Mouse (Mus musculus): ENCODE data around the gene A2m. TPM values are rescaled to one million over a fixed set of nuclear protein-coding genes. Genes with fewer than 3 reads are reported as not detected.

Gene A2m
- 1.8 and 1.9 TPM in 2 replicates for polyA plus RNA-seq (2014; fragmentation: Nextera tagmentation; extraction: Ambion mirVana)

DNA sequence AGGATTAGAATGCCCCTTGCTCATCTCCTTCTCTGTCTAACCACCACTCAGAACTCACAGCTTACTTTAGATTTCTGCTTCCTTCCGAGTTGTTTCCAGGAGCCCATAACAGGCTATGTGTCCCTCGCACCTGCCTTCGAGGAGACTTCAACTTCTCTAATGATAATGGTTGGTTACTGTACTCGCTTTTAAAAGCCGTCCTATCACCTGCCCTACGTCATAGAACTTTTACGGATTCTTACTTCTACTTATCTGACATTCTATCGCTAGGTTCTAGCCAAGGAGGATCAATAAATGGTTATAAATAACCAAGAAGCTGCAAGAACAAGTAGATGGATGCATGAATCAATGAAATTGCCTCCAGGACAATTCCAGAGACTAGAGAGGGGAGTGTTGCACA is at the start of gene A2m:
Gene A2m, plus strand, starts transcription at position 301 of the 400 bp plus-strand sequence.
- Histone ChIP-seq H3K4me3 (ENCODE audit: low read depth, low read length) (no peak within 1 kb of the TSS), H3K4me1 (ENCODE audit: control insufficient read depth, insufficient read depth, low read length) (no peaks in the 10 kb centered on the region), H3K27ac (ENCODE audit: low read depth, low read length) (no peak within 1 kb of the TSS), H3K36me3 (ENCODE audit: control insufficient read depth, insufficient read depth, low read length) (no peaks in the 10 kb centered on the region), H3K27me3 (ENCODE audit: control insufficient read depth, insufficient read depth, low read length) (no peaks in the 10 kb centered on the region), H3K4me2 (ENCODE audit: low read depth) (peak within 1 kb of the TSS; percentile 1), H3K9ac (ENCODE audit: low read length) (no peak within 1 kb of the TSS), H3K9me3 (ENCODE audit: control insufficient read depth, low read length) (no peaks in the 10 kb centered on the region)
- 90% methylated on average over 8 of the region's 8 CpGs for WGBS
- ATAC-seq (ENCODE audit: insufficient read depth, low FRiP score, low TSS enrichment), result no peak
- no peak for DNase-seq (ENCODE audit: low spot score)

DNA sequence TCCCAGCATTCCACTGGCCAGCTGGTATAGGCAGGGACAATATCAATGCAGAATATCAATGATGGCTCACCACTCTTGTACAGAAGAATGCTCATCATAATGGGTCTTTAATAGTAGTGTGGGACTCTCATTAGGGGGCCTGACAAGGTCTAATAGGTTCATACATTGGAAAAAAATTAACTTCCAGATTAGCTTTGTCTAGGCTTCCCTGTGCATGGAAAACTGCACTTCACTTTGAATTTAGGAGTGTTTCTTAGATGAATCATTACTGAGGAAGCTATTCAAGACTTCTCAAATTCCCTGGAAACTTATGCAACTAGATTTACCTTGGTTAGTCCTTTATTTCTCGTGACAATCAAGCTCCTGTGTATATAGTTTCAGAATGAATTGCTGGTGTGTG is 45.0 kb upstream of the A2m start:
- Histone ChIP-seq H3K27me3 (ENCODE audit: control insufficient read depth, insufficient read depth, low read length) (no peaks in the 10 kb centered on the region), H3K4me1 (ENCODE audit: control insufficient read depth, insufficient read depth, low read length) (no peaks in the 10 kb centered on the region), H3K36me3 (ENCODE audit: control insufficient read depth, insufficient read depth, low read length) (no peaks in the 10 kb centered on the region), H3K27ac (ENCODE audit: low read depth, low read length) (no peak overlapping the region), H3K9ac (ENCODE audit: low read length) (no peak overlapping the region), H3K4me2 (ENCODE audit: low read depth) (no peak overlapping the region), H3K4me3 (ENCODE audit: low read depth, low read length) (no peak overlapping the region), H3K9me3 (ENCODE audit: control insufficient read depth, low read length) (no peaks in the 10 kb centered on the region)
- DNase-seq (ENCODE audit: low spot score) (no peak), ATAC-seq (ENCODE audit: insufficient read depth, low FRiP score, low TSS enrichment) (no peak)
- WGBS, result 45% methylated on average over 1 of the region's 1 CpGs

DNA sequence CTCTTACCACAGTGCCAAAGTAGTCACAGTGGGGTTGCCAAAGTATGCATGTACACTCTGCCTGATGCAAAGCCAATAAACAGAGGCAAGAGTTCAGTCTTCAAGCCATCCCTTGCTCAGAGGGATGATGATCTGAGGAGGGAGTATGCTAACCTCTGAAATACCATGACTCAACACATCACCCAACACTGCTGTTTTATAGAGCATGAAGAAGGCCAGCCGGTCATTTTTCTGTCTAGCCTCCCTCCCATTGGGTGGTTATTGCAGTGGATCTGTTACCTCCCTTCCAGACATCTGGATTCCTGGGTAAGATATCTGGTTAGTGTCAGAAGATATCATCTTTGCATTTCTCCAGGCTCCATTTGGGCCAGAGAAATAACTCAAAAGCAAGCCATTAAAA is 34.2 kb upstream of the A2m start:
- DNase-seq (ENCODE audit: low spot score) (no peak), ATAC-seq (ENCODE audit: insufficient read depth, low FRiP score, low TSS enrichment) (no peak)
- WGBS, result 91% methylated on average over 1 of the region's 1 CpGs
- Histone ChIP-seq H3K4me3 (ENCODE audit: low read depth, low read length) (no peak overlapping the region), H3K36me3 (ENCODE audit: control insufficient read depth, insufficient read depth, low read length) (no peaks in the 10 kb centered on the region), H3K4me1 (ENCODE audit: control insufficient read depth, insufficient read depth, low read length) (no peaks in the 10 kb centered on the region), H3K27ac (ENCODE audit: low read depth, low read length) (no peak overlapping the region), H3K9ac (ENCODE audit: low read length) (no peak overlapping the region), H3K9me3 (ENCODE audit: control insufficient read depth, low read length) (no peaks in the 10 kb centered on the region), H3K4me2 (ENCODE audit: low read depth) (no peak overlapping the region), H3K27me3 (ENCODE audit: control insufficient read depth, insufficient read depth, low read length) (no peaks in the 10 kb centered on the region)

GRCm38 (mm10) chr6:121607861-121608260 is 27.3 kb upstream of the A2m start:
- Histone ChIP-seq H3K27me3 (ENCODE audit: control insufficient read depth, insufficient read depth, low read length) (no peaks in the 10 kb centered on the region), H3K9me3 (ENCODE audit: control insufficient read depth, low read length) (no peaks in the 10 kb centered on the region), H3K4me2 (ENCODE audit: low read depth) (no peak overlapping the region), H3K27ac (ENCODE audit: low read depth, low read length) (no peak overlapping the region), H3K9ac (ENCODE audit: low read length) (no peak overlapping the region), H3K4me1 (ENCODE audit: control insufficient read depth, insufficient read depth, low read length) (no peaks in the 10 kb centered on the region), H3K4me3 (ENCODE audit: low read depth, low read length) (no peak overlapping the region), H3K36me3 (ENCODE audit: control insufficient read depth, insufficient read depth, low read length) (no peaks in the 10 kb centered on the region)
- ATAC-seq (ENCODE audit: insufficient read depth, low FRiP score, low TSS enrichment) (no peak), DNase-seq (ENCODE audit: low spot score) (no peak)

GRCm38 (mm10) chr6:121611796-121612195 is 23.4 kb upstream of the A2m start:
- 55% methylated on average over 3 of the region's 3 CpGs for WGBS
- Histone ChIP-seq H3K4me2 (ENCODE audit: low read depth) (no peak overlapping the region), H3K9ac (ENCODE audit: low read length) (no peak overlapping the region), H3K27me3 (ENCODE audit: control insufficient read depth, insufficient read depth, low read length) (no peaks in the 10 kb centered on the region), H3K4me1 (ENCODE audit: control insufficient read depth, insufficient read depth, low read length) (no peaks in the 10 kb centered on the region), H3K9me3 (ENCODE audit: control insufficient read depth, low read length) (no peaks in the 10 kb centered on the region), H3K36me3 (ENCODE audit: control insufficient read depth, insufficient read depth, low read length) (no peaks in the 10 kb centered on the region), H3K27ac (ENCODE audit: low read depth, low read length) (no peak overlapping the region), H3K4me3 (ENCODE audit: low read depth, low read length) (no peak overlapping the region)
- DNase-seq (ENCODE audit: low spot score) (peak; percentile 28), ATAC-seq (ENCODE audit: insufficient read depth, low FRiP score, low TSS enrichment) (no peak)

DNA sequence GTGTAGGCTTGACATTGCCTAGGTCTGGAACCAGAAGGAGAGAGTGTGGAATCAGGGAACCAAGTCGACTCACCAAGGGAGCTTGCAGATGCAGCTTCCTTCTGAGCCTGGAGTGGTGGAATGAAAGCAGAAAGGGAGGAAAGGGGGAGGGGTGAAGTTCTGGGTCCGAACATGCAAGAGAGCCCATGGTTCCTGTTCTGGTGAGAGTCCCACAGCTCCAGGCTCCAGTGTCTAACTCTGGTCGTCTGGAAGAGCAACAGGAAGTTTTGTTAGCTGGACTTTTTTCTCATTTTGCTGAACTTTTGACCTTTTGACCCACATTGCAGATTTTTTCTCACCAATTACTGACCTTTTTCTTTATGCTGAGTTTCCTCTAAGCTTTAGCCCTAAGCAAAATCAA is 17.7 kb upstream of the A2m start:
- no peaks in the 10 kb centered on the region for H3K27me3 ChIP-seq (ENCODE audit: control insufficient read depth, insufficient read depth, low read length)
- H3K36me3 ChIP-seq (ENCODE audit: control insufficient read depth, insufficient read depth, low read length), result no peaks in the 10 kb centered on the region
- ATAC-seq (ENCODE audit: insufficient read depth, low FRiP score, low TSS enrichment), result no peak
- H3K27ac ChIP-seq (ENCODE audit: low read depth, low read length), result no peak overlapping the region
- H3K9me3 ChIP-seq (ENCODE audit: control insufficient read depth, low read length), result no peaks in the 10 kb centered on the region
- 30% methylated on average over 3 of the region's 3 CpGs for WGBS
- H3K4me1 ChIP-seq (ENCODE audit: control insufficient read depth, insufficient read depth, low read length), result no peaks in the 10 kb centered on the region
- no peak overlapping the region for H3K9ac ChIP-seq (ENCODE audit: low read length)
- no peak overlapping the region for H3K4me3 ChIP-seq (ENCODE audit: low read depth, low read length)
- no peak for DNase-seq (ENCODE audit: low spot score)
- no peak overlapping the region for H3K4me2 ChIP-seq (ENCODE audit: low read depth)

DNA sequence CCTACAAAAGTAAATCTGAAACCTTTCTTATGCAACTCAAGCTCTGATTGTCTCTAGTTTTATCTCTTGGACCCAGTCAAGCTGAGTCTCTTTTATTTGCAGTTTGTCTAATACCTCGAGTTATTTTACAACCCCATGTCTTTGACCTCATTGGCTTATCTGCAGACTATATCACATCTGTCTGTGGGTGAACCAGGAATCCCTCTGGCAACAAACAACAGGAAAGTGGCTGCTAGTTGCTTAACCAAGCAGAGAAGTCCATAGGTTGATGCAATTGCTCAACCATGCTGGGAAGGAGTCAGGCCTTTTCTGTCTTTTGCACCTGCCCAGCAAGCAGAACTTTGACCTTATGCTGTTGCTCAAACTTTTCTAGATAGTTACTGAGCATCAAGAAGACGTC is 12.7 kb upstream of the A2m start:
- no peak for ATAC-seq (ENCODE audit: insufficient read depth, low FRiP score, low TSS enrichment)

GRCm38 (mm10) chr6:121634520-121634919 is 656 bp upstream of the A2m start:
- WGBS, result 88% methylated on average over 13 of the region's 13 CpGs
- H3K9me3 ChIP-seq (ENCODE audit: control insufficient read depth, low read length), result no peaks in the 10 kb centered on the region
- no peak overlapping the region for H3K4me2 ChIP-seq (ENCODE audit: low read depth)
- no peaks in the 10 kb centered on the region for H3K4me1 ChIP-seq (ENCODE audit: control insufficient read depth, insufficient read depth, low read length)
- DNase-seq (ENCODE audit: low spot score), result no peak
- ATAC-seq (ENCODE audit: insufficient read depth, low FRiP score, low TSS enrichment), result no peak
- no peak overlapping the region for H3K9ac ChIP-seq (ENCODE audit: low read length)
- no peaks in the 10 kb centered on the region for H3K36me3 ChIP-seq (ENCODE audit: control insufficient read depth, insufficient read depth, low read length)
- no peak overlapping the region for H3K4me3 ChIP-seq (ENCODE audit: low read depth, low read length)
- H3K27ac ChIP-seq (ENCODE audit: low read depth, low read length), result no peak overlapping the region
- no peaks in the 10 kb centered on the region for H3K27me3 ChIP-seq (ENCODE audit: control insufficient read depth, insufficient read depth, low read length)

More for the DNA sequence above, 12.7 kb upstream of the A2m start:
- no peaks in the 10 kb centered on the region for H3K27me3 ChIP-seq (ENCODE audit: control insufficient read depth, insufficient read depth, low read length)
- WGBS, result 78% methylated on average over 2 of the region's 2 CpGs
- no peak overlapping the region for H3K9ac ChIP-seq (ENCODE audit: low read length)
- H3K27ac ChIP-seq (ENCODE audit: low read depth, low read length), result no peak overlapping the region
- no peak overlapping the region for H3K4me2 ChIP-seq (ENCODE audit: low read depth)
- no peaks in the 10 kb centered on the region for H3K9me3 ChIP-seq (ENCODE audit: control insufficient read depth, low read length)
- H3K36me3 ChIP-seq (ENCODE audit: control insufficient read depth, insufficient read depth, low read length), result no peaks in the 10 kb centered on the region
- no peaks in the 10 kb centered on the region for H3K4me1 ChIP-seq (ENCODE audit: control insufficient read depth, insufficient read depth, low read length)
- no peak overlapping the region for H3K4me3 ChIP-seq (ENCODE audit: low read depth, low read length)
- DNase-seq (ENCODE audit: low spot score), result no peak

DNA sequence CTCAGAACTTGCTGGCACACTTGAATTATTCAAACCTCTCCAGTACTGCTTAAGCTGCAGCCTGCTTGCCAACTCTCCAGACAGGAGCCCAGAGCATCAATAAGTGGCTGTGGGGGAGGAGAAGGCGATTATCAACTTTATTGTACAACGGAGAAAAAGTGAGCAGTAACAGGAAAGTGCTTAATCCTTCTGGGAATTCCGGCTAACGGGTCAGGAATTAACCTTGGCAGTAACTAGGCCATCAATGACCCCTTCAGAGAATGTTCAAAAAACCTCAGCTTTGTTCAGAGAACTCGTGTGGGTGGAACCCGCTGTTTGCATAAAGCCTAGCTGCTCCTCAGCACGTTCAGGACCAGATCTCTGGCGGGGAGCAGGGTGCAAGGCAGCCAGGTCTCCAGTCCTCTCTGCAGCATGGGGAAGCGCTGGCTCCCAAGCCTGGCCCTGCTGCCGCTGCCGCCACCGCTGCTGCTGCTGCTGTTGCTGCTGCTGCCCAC is 749 bp downstream of the A2m start:
- no peaks in the 10 kb centered on the region for H3K36me3 ChIP-seq (ENCODE audit: control insufficient read depth, insufficient read depth, low read length)
- H3K27me3 ChIP-seq (ENCODE audit: control insufficient read depth, insufficient read depth, low read length), result no peaks in the 10 kb centered on the region
- H3K9ac ChIP-seq (ENCODE audit: low read length), result no peak overlapping the region
- H3K27ac ChIP-seq (ENCODE audit: low read depth, low read length), result no peak overlapping the region
- WGBS, result 7% methylated on average over 12 of the region's 12 CpGs
- peak overlapping the region; percentile 1 for H3K4me2 ChIP-seq (ENCODE audit: low read depth)
- no peak for ATAC-seq (ENCODE audit: insufficient read depth, low FRiP score, low TSS enrichment)
- peak; percentile 50 for DNase-seq (ENCODE audit: low spot score)
- H3K4me3 ChIP-seq (ENCODE audit: low read depth, low read length), result no peak overlapping the region
- H3K4me1 ChIP-seq (ENCODE audit: control insufficient read depth, insufficient read depth, low read length), result no peaks in the 10 kb centered on the region
- no peaks in the 10 kb centered on the region for H3K9me3 ChIP-seq (ENCODE audit: control insufficient read depth, low read length)
